Mouse (Mus musculus): ENCODE measurements around the gene Apol7e. TPM values are rescaled to one million over a fixed set of nuclear protein-coding genes. Genes with fewer than 3 reads are reported as not detected.

The Apol7e gene
- polyA plus RNA-seq, 1 experiment from 2014 or later, result 0.51 TPM

DNA sequence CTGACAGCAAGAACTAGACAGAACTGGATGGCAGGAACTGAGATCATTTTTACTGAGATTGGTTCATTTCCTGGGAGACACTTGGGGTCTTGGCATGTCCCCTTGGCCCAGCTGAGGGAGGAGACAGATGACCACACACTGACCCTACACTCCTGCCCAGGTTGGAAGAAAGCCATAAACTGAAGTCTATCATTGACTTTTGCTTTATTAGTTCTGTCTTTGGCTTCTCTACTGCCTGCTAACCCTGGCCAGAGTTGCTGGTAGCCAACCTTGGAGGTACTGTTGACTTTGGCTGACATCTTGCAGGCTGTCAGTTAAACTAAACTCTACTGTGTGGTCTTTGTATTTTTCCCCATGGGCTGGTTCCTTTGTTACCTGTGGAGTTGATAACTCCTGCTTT is 46.4 kb downstream of the Apol7e start:
- no peaks in the 10 kb centered on the region for H3K9me3 ChIP-seq
- ATAC-seq (ENCODE audit: insufficient read depth, low FRiP score, low read depth), result no peak

DNA sequence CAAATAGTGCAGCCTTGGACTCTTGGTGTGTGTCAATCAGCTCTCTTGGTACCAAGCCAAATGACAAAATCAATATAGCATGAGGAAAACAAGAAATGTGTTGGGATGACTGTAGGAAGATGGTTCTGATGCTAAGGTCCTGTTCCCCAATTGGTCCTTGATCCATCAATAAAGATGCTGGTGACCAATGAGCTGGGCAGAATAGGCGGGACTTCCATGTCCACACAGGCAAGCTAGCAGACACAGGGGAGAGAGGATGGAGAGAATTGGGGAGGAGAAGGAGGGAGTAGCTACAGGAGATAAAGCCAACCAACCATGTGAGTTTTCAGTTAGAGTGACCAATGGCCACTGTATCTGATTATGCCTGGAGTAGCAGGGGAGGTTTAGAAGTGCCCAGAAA is 47.7 kb downstream of the Apol7e start:
- no peak overlapping the region for H3K27ac ChIP-seq
- H3K36me3 ChIP-seq, result no peaks in the 10 kb centered on the region
- no peaks in the 10 kb centered on the region for H3K9me3 ChIP-seq
- 100% methylated on average over 1 of the region's 1 CpGs for WGBS
- H3K9ac ChIP-seq, result no peak overlapping the region
- H3K4me3 ChIP-seq (replicated peaks), result no peak overlapping the region
- H3K27me3 ChIP-seq (replicated peaks), result 0 out of 2 replicates have a peak, but pooled peaks cover 3% of the 10 kb centered on the region
- H3K4me1 ChIP-seq, result no peaks in the 10 kb centered on the region
- no peak overlapping the region for H3K4me2 ChIP-seq
- ATAC-seq (ENCODE audit: insufficient read depth, low FRiP score, low read depth), result no peak

More for the DNA sequence above, 46.4 kb downstream of the Apol7e start:
- H3K36me3 ChIP-seq, result no peaks in the 10 kb centered on the region
- H3K9ac ChIP-seq, result no peak overlapping the region
- no peak overlapping the region for H3K27ac ChIP-seq
- no peaks in the 10 kb centered on the region for H3K4me1 ChIP-seq
- no peak overlapping the region for H3K4me3 ChIP-seq (replicated peaks)
- H3K4me2 ChIP-seq, result no peak overlapping the region
- H3K27me3 ChIP-seq (replicated peaks), result 0 out of 2 replicates have a peak, but pooled peaks cover 3% of the 10 kb centered on the region

DNA sequence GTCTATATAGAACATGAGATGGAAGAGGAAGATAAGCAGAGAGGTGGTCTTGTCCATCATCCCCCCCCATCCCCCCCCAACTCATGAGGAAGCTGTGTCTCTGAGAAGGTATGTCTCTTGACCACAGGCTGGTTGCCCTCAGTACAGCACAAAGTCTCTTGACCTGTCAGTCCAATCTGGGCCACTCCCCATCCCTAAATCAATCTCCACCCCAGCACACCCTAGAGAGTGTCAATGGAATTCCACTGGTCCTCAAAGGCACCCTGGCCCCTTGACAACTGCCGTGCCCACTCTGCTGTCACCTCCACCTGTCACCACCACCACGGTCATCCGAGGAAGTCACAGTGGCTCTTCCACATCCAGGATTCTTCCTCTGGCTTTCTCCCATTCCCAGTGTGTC is 49.8 kb downstream of the Apol7e start:
- no peak overlapping the region for H3K27ac ChIP-seq
- no peak overlapping the region for H3K9ac ChIP-seq
- H3K36me3 ChIP-seq, result no peaks in the 10 kb centered on the region
- ATAC-seq (ENCODE audit: insufficient read depth, low FRiP score, low read depth), result no peak
- no peak overlapping the region for H3K4me2 ChIP-seq
- H3K27me3 ChIP-seq (replicated peaks), result 0 out of 2 replicates have a peak, but pooled peaks cover 3% of the 10 kb centered on the region
- H3K4me1 ChIP-seq, result no peaks in the 10 kb centered on the region
- no peaks in the 10 kb centered on the region for H3K9me3 ChIP-seq
- H3K4me3 ChIP-seq (replicated peaks), result no peak overlapping the region
- 76% methylated on average over 3 of the region's 3 CpGs for WGBS

DNA sequence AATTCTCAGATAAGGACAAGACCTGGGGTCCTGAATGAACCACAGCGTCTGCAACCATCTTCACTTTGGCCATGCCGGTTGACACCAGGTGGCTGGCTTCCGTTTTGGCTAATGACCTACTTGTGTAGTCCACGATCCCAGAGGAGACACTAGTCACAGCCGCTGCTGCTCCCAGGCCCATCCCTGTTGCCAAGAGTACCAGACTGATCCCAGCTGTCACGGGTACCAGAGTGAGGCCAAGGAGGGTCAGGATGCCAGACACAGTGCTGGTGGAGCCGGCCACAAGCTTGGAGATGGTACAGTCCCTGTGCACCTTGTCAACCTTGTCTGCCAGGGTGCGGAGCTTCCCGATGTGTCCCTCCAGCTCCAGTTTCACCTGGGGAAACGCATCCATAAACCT is 51.1 kb downstream of the Apol7e start:
- ATAC-seq (ENCODE audit: insufficient read depth, low FRiP score, low read depth), result no peak
- no peak overlapping the region for H3K4me3 ChIP-seq (replicated peaks)
- H3K9me3 ChIP-seq, result no peaks in the 10 kb centered on the region
- no peaks in the 10 kb centered on the region for H3K4me1 ChIP-seq
- no peak overlapping the region for H3K9ac ChIP-seq
- no peak overlapping the region for H3K27ac ChIP-seq
- WGBS, result 89% methylated on average over 10 of the region's 10 CpGs
- H3K4me2 ChIP-seq, result no peak overlapping the region
- H3K27me3 ChIP-seq (replicated peaks), result 0 out of 2 replicates have a peak, but pooled peaks cover 3% of the 10 kb centered on the region
- H3K36me3 ChIP-seq, result no peaks in the 10 kb centered on the region

DNA sequence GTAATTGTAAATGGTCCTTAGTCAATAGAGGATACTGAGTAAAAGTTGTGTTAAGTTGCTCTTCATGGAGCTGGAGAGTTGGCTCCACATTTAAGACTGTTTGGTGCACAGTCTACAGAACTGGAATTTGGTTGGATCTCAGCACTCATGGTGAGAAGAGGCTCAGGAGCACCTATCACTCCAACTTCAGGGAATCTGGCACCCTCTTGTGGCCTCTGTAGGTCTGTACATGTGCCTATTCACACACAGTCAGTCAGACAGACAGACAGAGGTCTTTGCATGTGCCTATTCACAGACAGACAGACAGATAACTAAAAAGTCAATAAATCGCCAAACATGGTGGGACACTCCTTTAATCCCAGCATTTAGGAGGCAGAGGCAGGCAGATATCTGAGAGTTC is 51.8 kb downstream of the Apol7e start:
- Histone ChIP-seq H3K4me1 (no peaks in the 10 kb centered on the region), H3K9me3 (no peaks in the 10 kb centered on the region), H3K36me3 (no peaks in the 10 kb centered on the region), H3K27me3 (replicated peaks) (0 out of 2 replicates have a peak, but pooled peaks cover 3% of the 10 kb centered on the region), H3K27ac (no peak overlapping the region), H3K9ac (no peak overlapping the region), H3K4me2 (no peak overlapping the region), H3K4me3 (replicated peaks) (no peak overlapping the region)
- no peak for ATAC-seq (ENCODE audit: insufficient read depth, low FRiP score, low read depth)
- 33% methylated on average over 1 of the region's 1 CpGs for WGBS

DNA sequence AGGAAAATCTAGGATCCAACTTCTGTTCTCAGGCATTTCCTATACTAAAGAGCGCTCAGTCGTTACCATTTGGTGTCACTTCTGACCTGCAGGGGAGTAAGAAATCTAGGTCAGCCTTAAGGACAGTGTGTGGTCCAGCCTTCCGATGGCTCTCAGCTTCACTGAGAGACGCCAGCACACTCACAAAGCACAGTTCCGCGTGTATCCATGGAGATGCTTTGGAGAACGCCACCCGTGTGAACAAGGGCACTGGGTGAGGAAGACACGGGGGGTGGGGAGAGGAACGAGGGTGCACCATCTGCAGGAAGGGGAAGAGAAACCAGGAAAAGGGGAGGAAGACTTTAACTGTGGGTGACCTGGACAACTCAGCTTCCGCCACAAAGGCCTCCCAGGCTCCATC is 53.8 kb downstream of the Apol7e start:
- 0 out of 2 replicates have a peak, but pooled peaks cover 3% of the 10 kb centered on the region for H3K27me3 ChIP-seq (replicated peaks)
- H3K4me1 ChIP-seq, result 0 out of 2 replicates have a peak, but pooled peaks cover 2% of the 10 kb centered on the region
- no peak for ATAC-seq (ENCODE audit: insufficient read depth, low FRiP score, low read depth)
- no peak overlapping the region for H3K4me2 ChIP-seq
- H3K27ac ChIP-seq, result no peak overlapping the region
- H3K9ac ChIP-seq, result no peak overlapping the region
- no peaks in the 10 kb centered on the region for H3K36me3 ChIP-seq
- 55% methylated on average over 11 of the region's 11 CpGs for WGBS
- H3K4me3 ChIP-seq (replicated peaks), result no peak overlapping the region
- no peaks in the 10 kb centered on the region for H3K9me3 ChIP-seq

DNA sequence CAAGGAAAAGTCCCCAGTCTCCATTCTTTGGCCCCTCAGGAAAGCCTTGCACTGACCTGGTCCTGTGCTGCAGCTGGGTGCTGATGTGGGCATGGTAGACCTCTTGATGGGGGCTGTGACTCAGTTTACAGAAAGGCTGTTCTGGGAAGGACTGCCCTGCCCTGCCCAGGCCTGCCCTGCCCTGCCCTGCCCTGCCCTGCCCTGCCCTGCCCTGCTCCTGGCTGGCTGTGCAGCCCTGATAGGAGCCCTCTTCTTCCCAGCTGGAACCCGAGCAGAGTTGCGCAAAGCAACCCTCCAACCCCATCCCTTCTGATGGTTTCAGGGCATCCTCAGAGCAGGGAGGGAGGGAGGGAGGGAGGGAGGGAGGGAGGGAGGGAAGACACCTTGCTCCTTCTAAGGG is 56.5 kb downstream of the Apol7e start:
- ATAC-seq (ENCODE audit: insufficient read depth, low FRiP score, low read depth), result peak; percentile 86

DNA sequence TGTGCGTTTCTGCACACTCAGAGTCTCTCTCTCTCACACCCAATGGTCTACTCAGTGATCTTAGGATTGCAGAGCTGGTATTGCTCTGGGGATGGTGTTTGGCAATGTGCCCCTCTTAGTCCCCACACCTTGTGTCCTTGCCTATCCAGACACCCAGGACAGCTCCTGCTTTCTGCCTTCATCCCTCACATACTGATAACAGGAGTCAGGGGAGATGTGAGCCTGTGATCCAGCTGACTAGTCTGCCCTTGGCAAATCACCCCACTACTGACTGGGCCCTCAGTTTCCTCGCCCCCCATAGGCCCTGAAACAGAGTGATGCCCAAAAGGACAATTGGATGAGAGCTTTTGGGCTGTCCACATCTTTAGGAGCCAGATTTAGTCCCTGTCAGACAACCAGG is 57.4 kb downstream of the Apol7e start:
- no peaks in the 10 kb centered on the region for H3K9me3 ChIP-seq
- H3K4me2 ChIP-seq, result no peak overlapping the region
- H3K27me3 ChIP-seq (replicated peaks), result no peaks in the 10 kb centered on the region
- H3K9ac ChIP-seq, result no peak overlapping the region
- no peak overlapping the region for H3K4me3 ChIP-seq (replicated peaks)
- H3K27ac ChIP-seq, result no peak overlapping the region
- ATAC-seq (ENCODE audit: insufficient read depth, low FRiP score, low read depth), result no peak
- 0 out of 2 replicates have a peak, but pooled peaks cover 2% of the 10 kb centered on the region for H3K4me1 ChIP-seq
- 61% methylated on average over 2 of the region's 2 CpGs for WGBS
- peaks cover 16% of the 10 kb centered on the region for H3K36me3 ChIP-seq

More for the DNA sequence above, 56.5 kb downstream of the Apol7e start:
- H3K4me2 ChIP-seq, result no peak overlapping the region
- no peak overlapping the region for H3K4me3 ChIP-seq (replicated peaks)
- no CpG with 5 or more reads among the region's 2 CpGs for WGBS
- no peak overlapping the region for H3K27ac ChIP-seq
- no peaks in the 10 kb centered on the region for H3K27me3 ChIP-seq (replicated peaks)
- 0 out of 2 replicates have a peak, but pooled peaks cover 2% of the 10 kb centered on the region for H3K4me1 ChIP-seq
- no peak overlapping the region for H3K9ac ChIP-seq
- H3K36me3 ChIP-seq, result 0 out of 2 replicates have a peak, but pooled peaks cover 8% of the 10 kb centered on the region
- H3K9me3 ChIP-seq, result no peaks in the 10 kb centered on the region

DNA sequence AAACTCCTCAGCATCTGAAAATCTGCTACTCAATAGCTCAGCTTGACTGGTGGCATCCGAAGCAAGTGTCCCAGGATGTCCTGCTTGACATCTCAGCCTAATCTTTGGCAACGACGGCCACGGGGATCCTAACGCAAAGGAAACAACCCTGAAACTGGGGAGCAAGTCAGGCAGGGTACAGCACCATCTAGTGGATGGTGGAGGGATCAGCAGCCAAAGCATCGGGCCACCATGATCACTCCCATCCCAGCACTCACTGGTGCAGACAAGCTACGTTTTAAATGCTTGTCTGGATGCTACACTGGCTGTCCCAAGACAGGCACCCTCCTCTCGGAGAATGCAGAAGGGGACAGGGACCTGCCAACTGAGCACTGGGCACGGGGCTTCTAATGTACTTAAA is 58.2 kb downstream of the Apol7e start, which contains the start of gene Apol8:
Gene Apol8, minus strand, starts transcription at position 156 of the 400 bp plus-strand sequence.
- no peak within 1 kb of the TSS for H3K9ac ChIP-seq
- no peaks in the 10 kb centered on the region for H3K27me3 ChIP-seq (replicated peaks)
- 8% methylated on average over 9 of the region's 9 CpGs for WGBS
- H3K9me3 ChIP-seq, result no peaks in the 10 kb centered on the region
- 0 out of 2 replicates have a peak, but pooled peaks cover 2% of the 10 kb centered on the region for H3K4me1 ChIP-seq
- H3K36me3 ChIP-seq, result peaks cover 23% of the 10 kb centered on the region
- no peak within 1 kb of the TSS for H3K4me3 ChIP-seq (replicated peaks)
- no peak within 1 kb of the TSS for H3K27ac ChIP-seq
- ATAC-seq (ENCODE audit: insufficient read depth, low FRiP score, low read depth), result no peak
- no peak within 1 kb of the TSS for H3K4me2 ChIP-seq

DNA sequence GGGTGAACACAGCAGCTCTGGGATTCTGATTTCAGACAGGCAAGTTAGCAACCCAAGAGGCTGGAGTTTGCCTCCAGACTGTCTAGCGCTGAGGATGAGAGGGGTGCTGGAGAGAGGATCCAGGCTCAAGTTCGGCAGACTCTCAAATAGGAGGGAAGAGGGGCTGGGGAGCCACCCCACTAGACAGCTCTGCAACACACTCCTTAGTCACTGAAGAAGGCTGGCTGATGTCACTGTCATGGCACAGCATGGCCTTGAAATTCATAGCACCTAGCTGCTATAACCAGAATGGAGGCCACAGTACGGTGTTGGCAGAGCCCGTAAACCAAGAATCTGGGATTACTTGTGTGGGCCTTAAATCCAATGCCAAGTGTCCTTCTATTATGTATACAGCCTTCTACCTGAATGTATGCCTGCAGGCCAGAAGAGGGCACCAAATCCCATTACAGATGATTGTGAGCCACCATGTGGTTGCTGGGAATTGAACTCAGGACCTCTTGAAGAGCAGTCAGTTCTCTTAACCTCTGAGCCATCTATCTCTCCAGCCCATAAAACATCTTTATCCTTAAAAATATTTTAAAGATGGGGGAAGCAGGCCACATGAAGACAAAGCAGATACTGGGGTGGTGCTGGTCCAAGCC is 59.0 kb downstream of the Apol7e start:
- Histone ChIP-seq H3K4me3 (replicated peaks) (no peak overlapping the region), H3K27me3 (replicated peaks) (no peaks in the 10 kb centered on the region), H3K36me3 (peaks cover 28% of the 10 kb centered on the region), H3K4me2 (no peak overlapping the region), H3K27ac (no peak overlapping the region), H3K4me1 (0 out of 2 replicates have a peak, but pooled peaks cover 2% of the 10 kb centered on the region), H3K9ac (no peak overlapping the region), H3K9me3 (no peaks in the 10 kb centered on the region)
- no peak for ATAC-seq (ENCODE audit: insufficient read depth, low FRiP score, low read depth)
- WGBS, result 83% methylated on average over 4 of the region's 4 CpGs

DNA sequence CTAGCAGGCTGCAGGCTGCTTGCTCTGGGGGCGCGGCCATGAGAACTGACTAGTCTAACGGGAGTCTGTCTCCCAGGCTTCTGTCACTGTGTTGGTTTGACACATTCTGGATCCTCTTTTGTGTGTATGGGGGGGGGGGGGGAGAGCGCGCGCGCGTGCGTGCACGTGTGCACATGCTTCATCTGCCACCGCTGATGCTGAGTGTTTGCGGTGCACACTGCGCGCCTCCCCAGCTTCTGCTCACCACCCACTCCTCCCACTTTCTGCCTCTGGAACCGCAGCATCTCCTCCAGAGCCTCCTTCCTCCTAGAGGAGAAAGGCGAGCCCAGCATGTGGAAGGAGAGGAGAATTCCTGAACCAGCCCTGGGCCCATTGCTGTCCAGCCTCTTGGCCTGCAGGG is 61.4 kb downstream of the Apol7e start:
- ATAC-seq (ENCODE audit: insufficient read depth, low FRiP score, low read depth), result no peak
- WGBS, result 96% methylated on average over 10 of the region's 16 CpGs

DNA sequence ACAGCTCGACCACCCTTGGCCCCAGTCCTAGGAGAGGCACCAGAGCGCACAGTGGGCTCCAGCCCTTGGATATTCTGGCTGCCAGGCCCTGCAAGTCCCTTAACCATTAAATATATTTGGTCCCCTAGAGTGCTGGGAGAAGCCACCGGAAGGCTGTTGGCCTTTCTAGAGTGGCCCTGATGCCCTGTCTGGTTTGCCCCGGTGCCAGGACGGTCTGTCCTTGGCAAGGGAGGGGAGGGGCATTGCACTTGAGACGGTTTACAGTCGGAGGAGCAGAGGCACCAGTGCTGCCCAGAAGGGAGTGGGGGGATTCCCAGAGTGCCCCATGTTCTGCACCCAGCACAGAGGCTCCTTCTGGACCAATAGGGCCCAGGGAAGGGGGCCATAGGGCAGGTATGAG is 62.4 kb downstream of the Apol7e start:
- ATAC-seq (ENCODE audit: insufficient read depth, low FRiP score, low read depth), result no peak
- Histone ChIP-seq H3K9me3 (no peaks in the 10 kb centered on the region), H3K9ac (no peak overlapping the region), H3K27me3 (replicated peaks) (no peaks in the 10 kb centered on the region), H3K36me3 (peaks cover 61% of the 10 kb centered on the region), H3K4me1 (0 out of 2 replicates have a peak, but pooled peaks cover 2% of the 10 kb centered on the region), H3K4me3 (replicated peaks) (no peak overlapping the region), H3K27ac (no peak overlapping the region), H3K4me2 (no peak overlapping the region)
- WGBS, result 93% methylated on average over 7 of the region's 7 CpGs

More for the DNA sequence above, 61.4 kb downstream of the Apol7e start:
- Histone ChIP-seq H3K4me3 (replicated peaks) (no peak overlapping the region), H3K9me3 (no peaks in the 10 kb centered on the region), H3K36me3 (peaks cover 50% of the 10 kb centered on the region), H3K4me1 (0 out of 2 replicates have a peak, but pooled peaks cover 2% of the 10 kb centered on the region), H3K9ac (no peak overlapping the region), H3K27me3 (replicated peaks) (no peaks in the 10 kb centered on the region), H3K27ac (no peak overlapping the region), H3K4me2 (no peak overlapping the region)

All from stomach, embryonic 15.5 days (tissue).